Comparison of ENCODE assay signal across 14 mouse cellular contexts in genomic region chr1:119886320-119886719, GRCm38 (mm10). TPM values are rescaled to one million over a fixed set of nuclear protein-coding genes. Genes with fewer than 3 reads are reported as not detected.
A peak's percentile ranks its signal among the peaks of the same experiment; 100 is the strongest.
DNase-seq lines count a peak whose midpoint lies in the region.
"Had no signal": no experiment of that assay in that cellular context is flagged by ENCODE, and none has a peak within 500 bp of the region (broad histone marks: within the 10 kb centered on the region; RNA-seq: fewer than 3 reads in every experiment).

No protein-coding gene starts in this region.

- peak; percentile 36 to 68 for DNase-seq in adrenal gland, adult (ENCODE audit: inconsistent age in 2 of 2, low spot score in 1 of 2)
- DNase-seq in adrenal gland, adult 18-20 months (ENCODE audit: low spot score in 2 of 2): no peak
- DNase-seq in kidney, postnatal 4 days: peak; percentile 17 to 31
- no peak for DNase-seq in kidney, adult 11 months
- DNase-seq in adrenal gland, postnatal 10 days: peak; percentile 24
- peak; percentile 82 for DNase-seq in lung, postnatal 10 days
- DNase-seq in urinary bladder, postnatal 4 days (ENCODE audit: low spot score in 2 of 2): no peak
- no peak for DNase-seq in cerebellum, adult 9-11 months
- DNase-seq: cerebellum, adult 2 months; heart, adult 2 months; heart, postnatal 4 days; liver; midbrain, embryonic 14.5 days; thymus, postnatal 25 days had no signal

RNA-seq across cellular contexts. Expression of gene Tmem177, which starts 26.7 kb away (rescaled TPM):
- 1 to 10 TPM; 6.6 to 8.2 TPM for total RNA-seq in adrenal gland, adult 18-20 months (2021)
- 1 to 10 TPM; 8.0 to 10.0 TPM for total RNA-seq in adrenal gland, postnatal 10 days (2021)

RNA-seq across cellular contexts. Expression of gene Ptpn4, which starts 48.9 kb away (rescaled TPM):
- total RNA-seq in adrenal gland, adult 18-20 months (2021): 10 to 100 TPM; 23.7 to 31.1 TPM
- total RNA-seq in adrenal gland, postnatal 10 days (2021): 10 to 100 TPM; 48.9 to 56.5 TPM

Comparison
In these comparisons a context has a peak if more than half of its experiments do, and no peak if none do; other contexts are left out.
1. DNase-seq: peak in adrenal gland, adult (2 of 2), kidney, postnatal 4 days (2 of 2), adrenal gland, postnatal 10 days (single experiment) and lung, postnatal 10 days (single experiment); none in adrenal gland, adult 18-20 months (0 of 2), kidney, adult 11 months (single experiment), urinary bladder, postnatal 4 days (0 of 2) and cerebellum, adult 9-11 months (single experiment).